Mouse (Mus musculus): Measurements from ENCODE around the gene Col4a4. TPM values are rescaled to one million over a fixed set of nuclear protein-coding genes. Genes with fewer than 3 reads are reported as not detected.

Gene Col4a4
- polyA plus RNA-seq, 1 experiment: 0.08 TPM

- Histone ChIP-seq H3K27me3 (ENCODE audit: control insufficient read depth, insufficient read depth, low read length) (no peaks in the 10 kb centered on the region), H3K27ac (ENCODE audit: insufficient read depth, low read depth, low read length) (no peak overlapping the region), H3K36me3 (ENCODE audit: control insufficient read depth, insufficient read depth, low read length) (no peaks in the 10 kb centered on the region), H3K4me1 (ENCODE audit: control insufficient read depth, insufficient read depth, insufficient read length, low read length) (no peaks in the 10 kb centered on the region), H3K4me3 (ENCODE audit: low read depth, low read length) (no peak overlapping the region)
- TF ChIP-seq CTCF (IDR thresholded peaks at IDR 0.05; ENCODE audit: extremely low read depth, insufficient read length, insufficient replicate concordance, low read depth, low read length) (no peak), POLR2A (IDR thresholded peaks at IDR 0.05; ENCODE audit: low read depth, low read length) (no peak)
- 32% methylated on average over 7 of the region's 7 CpGs for WGBS
Observed at GRCm38 (mm10) chr1:82605856-82606255, 19.2 kb upstream of the Col4a4 start.

- Histone ChIP-seq H3K27me3 (ENCODE audit: control insufficient read depth, insufficient read depth, low read length) (no peaks in the 10 kb centered on the region), H3K27ac (ENCODE audit: insufficient read depth, low read depth, low read length) (no peak overlapping the region), H3K4me1 (ENCODE audit: control insufficient read depth, insufficient read depth, insufficient read length, low read length) (no peaks in the 10 kb centered on the region), H3K36me3 (ENCODE audit: control insufficient read depth, insufficient read depth, low read length) (no peaks in the 10 kb centered on the region), H3K4me3 (ENCODE audit: low read depth, low read length) (no peak overlapping the region)
- WGBS: 76% methylated on average over 7 of the region's 7 CpGs
- no peak for TF ChIP-seq POLR2A (IDR thresholded peaks at IDR 0.05; ENCODE audit: low read depth, low read length)
- TF ChIP-seq CTCF (IDR thresholded peaks at IDR 0.05; ENCODE audit: extremely low read depth, insufficient read length, insufficient replicate concordance, low read depth, low read length): no peak
Observed at GRCm38 (mm10) chr1:82605347-82605746, 18.7 kb upstream of the Col4a4 start.

DNA sequence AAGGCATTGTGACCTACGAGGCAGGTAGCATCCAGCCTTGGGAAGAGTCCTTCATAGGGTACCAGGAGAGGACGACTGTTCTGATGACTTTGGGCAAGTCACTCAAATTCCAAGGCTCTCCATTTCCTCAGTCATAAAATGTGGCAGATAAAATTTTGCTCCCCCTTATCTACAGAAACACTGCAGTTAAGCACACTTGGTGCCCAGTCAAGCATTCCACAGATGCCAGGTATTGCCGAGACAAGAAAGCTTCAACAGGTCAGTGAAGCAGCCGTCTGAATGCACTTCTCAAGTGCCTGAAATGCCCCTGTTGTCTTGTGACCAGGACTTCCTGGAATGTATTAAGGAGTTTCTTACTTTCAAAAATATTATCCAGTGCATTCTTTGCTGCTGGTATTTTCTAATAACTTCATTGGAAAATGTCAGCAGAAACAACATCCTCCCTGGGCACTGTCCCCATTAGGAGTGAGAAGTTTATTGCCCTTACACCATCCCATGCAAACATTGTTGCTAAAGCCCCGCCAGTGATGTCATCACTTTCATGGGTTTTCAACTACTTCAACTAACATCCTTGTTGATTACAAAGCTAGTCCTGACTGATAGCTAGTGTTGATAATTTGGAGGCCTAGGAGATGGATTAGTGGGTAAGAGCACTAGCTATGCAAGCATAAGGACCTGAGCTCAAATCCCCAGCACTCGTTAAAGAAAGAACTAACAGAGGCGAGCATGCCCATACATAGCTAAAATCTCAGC, 16.7 kb upstream of the Col4a4 start:
- Histone ChIP-seq H3K36me3 (ENCODE audit: control insufficient read depth, insufficient read depth, low read length) (no peaks in the 10 kb centered on the region), H3K4me3 (ENCODE audit: low read depth, low read length) (no peak overlapping the region), H3K27ac (ENCODE audit: insufficient read depth, low read depth, low read length) (no peak overlapping the region), H3K4me1 (ENCODE audit: control insufficient read depth, insufficient read depth, insufficient read length, low read length) (no peaks in the 10 kb centered on the region), H3K27me3 (ENCODE audit: control insufficient read depth, insufficient read depth, low read length) (no peaks in the 10 kb centered on the region)
- TF ChIP-seq POLR2A (IDR thresholded peaks at IDR 0.05; ENCODE audit: low read depth, low read length) (no peak), CTCF (IDR thresholded peaks at IDR 0.05; ENCODE audit: extremely low read depth, insufficient read length, insufficient replicate concordance, low read depth, low read length) (no peak)
- 55% methylated on average over 7 of the region's 7 CpGs for WGBS

DNA sequence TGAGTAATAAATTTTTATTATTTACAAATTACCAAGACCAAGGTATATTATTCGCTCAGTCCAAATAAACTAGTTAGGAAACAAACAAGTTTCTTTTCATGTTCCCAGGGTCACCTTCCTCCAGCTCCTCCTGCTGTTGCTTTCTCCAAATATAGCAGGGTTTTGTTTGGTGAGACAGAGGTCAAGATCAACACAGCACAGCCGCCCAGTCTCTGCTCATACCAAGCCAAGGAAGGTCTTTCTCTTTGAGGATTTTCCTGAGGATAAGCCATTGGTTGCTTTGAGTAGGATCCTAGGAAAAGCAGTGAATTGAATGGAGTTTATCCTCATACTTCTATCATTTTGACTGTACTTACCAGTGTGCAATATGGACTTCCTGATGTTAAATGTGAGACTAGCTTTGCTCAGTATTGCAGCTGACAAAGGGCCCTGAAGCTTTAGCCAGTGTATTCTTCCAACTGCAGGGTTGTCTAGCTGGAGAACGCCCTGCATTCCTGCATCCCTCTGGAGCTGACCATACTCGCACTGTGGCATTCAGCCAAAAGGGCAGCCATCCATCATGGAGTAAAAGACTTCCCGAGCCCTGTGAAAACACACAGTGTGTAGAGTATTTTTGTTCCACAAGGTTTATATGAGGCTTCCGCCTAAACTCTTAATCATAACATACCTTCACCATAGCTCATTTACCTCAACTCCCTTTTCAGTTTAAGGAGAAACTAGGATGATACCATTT, 10.4 kb upstream of the Col4a4 start:
- WGBS: 46% methylated on average over 6 of the region's 6 CpGs
- H3K27me3 ChIP-seq (ENCODE audit: control insufficient read depth, insufficient read depth, low read length): no peaks in the 10 kb centered on the region
- TF ChIP-seq POLR2A (IDR thresholded peaks at IDR 0.05; ENCODE audit: low read depth, low read length): no peak
- TF ChIP-seq CTCF (IDR thresholded peaks at IDR 0.05; ENCODE audit: extremely low read depth, insufficient read length, insufficient replicate concordance, low read depth, low read length): no peak
- H3K27ac ChIP-seq (ENCODE audit: insufficient read depth, low read depth, low read length): no peak overlapping the region
- H3K36me3 ChIP-seq (ENCODE audit: control insufficient read depth, insufficient read depth, low read length): no peaks in the 10 kb centered on the region
- no peaks in the 10 kb centered on the region for H3K4me1 ChIP-seq (ENCODE audit: control insufficient read depth, insufficient read depth, insufficient read length, low read length)
- H3K4me3 ChIP-seq (ENCODE audit: low read depth, low read length): no peak overlapping the region

DNA sequence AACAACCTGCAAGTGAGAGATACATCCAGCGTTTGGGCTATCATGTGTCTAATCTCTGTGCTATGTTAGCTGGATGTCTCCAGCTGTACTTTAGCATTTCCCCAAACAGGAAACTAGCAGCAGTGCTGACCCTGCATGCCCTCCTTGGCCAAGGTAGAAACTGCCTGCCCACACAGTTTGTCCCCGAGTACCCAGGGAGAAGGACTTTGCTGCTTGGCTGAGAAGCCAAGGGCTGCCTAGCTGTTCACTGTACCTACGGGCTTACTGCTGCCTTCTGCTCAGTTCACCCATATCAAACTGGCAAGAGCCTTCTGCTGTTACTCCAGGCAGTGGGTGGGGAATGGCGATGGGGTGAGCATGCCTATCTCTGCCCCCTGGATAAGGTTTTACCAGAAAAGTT, 3.6 kb upstream of the Col4a4 start:
- Histone ChIP-seq H3K4me1 (ENCODE audit: control insufficient read depth, insufficient read depth, insufficient read length, low read length) (peaks cover 5% of the 10 kb centered on the region; the same call in 1 of the 2 replicates), H3K27ac (ENCODE audit: insufficient read depth, low read depth, low read length) (no peak overlapping the region), H3K4me3 (ENCODE audit: low read depth, low read length) (no peak overlapping the region), H3K36me3 (ENCODE audit: control insufficient read depth, insufficient read depth, low read length) (no peaks in the 10 kb centered on the region), H3K27me3 (ENCODE audit: control insufficient read depth, insufficient read depth, low read length) (no peaks in the 10 kb centered on the region; the same call in 1 of the 2 replicates)
- TF ChIP-seq CTCF (IDR thresholded peaks at IDR 0.05; ENCODE audit: extremely low read depth, insufficient read length, insufficient replicate concordance, low read depth, low read length) (no peak), POLR2A (IDR thresholded peaks at IDR 0.05; ENCODE audit: low read depth, low read length) (no peak)
- WGBS: 42% methylated on average over 4 of the region's 4 CpGs

DNA sequence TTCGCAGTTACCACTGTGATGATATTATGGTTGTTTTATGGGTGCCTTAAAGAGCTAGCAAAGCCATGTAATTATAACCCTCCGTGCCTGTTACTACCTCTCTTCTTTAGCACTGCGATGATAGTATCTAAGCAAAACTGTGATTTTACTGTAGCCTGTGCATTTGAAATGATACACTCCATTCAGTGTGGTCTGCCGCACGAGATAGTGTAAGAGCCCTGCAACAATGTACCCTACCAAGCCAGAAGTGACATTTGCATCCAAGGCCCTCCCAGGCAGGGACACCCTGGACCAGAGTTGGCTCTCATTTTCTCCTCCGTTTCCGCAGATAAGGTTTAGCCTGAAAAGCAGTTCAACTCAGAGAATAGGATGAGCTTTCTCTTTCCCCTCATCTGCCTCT, 668 bp downstream of the Col4a4 start:
- Histone ChIP-seq H3K36me3 (ENCODE audit: control insufficient read depth, insufficient read depth, low read length) (no peaks in the 10 kb centered on the region), H3K27me3 (ENCODE audit: control insufficient read depth, insufficient read depth, low read length) (no peaks in the 10 kb centered on the region; the same call in 1 of the 2 replicates), H3K4me3 (ENCODE audit: low read depth, low read length) (no peak overlapping the region), H3K27ac (ENCODE audit: insufficient read depth, low read depth, low read length) (no peak overlapping the region), H3K4me1 (ENCODE audit: control insufficient read depth, insufficient read depth, insufficient read length, low read length) (peaks cover 5% of the 10 kb centered on the region; the same call in 1 of the 2 replicates)
- 81% methylated on average over 7 of the region's 7 CpGs for WGBS
- TF ChIP-seq CTCF (IDR thresholded peaks at IDR 0.05; ENCODE audit: extremely low read depth, insufficient read length, insufficient replicate concordance, low read depth, low read length): no peak
- TF ChIP-seq POLR2A (IDR thresholded peaks at IDR 0.05; ENCODE audit: low read depth, low read length): no peak

GRCm38 (mm10) chr1:82578320-82578719, 8.3 kb downstream of the Col4a4 start:
- Histone ChIP-seq H3K27me3 (ENCODE audit: control insufficient read depth, insufficient read depth, low read length) (no peaks in the 10 kb centered on the region), H3K36me3 (ENCODE audit: control insufficient read depth, insufficient read depth, low read length) (no peaks in the 10 kb centered on the region), H3K27ac (ENCODE audit: insufficient read depth, low read depth, low read length) (no peak overlapping the region), H3K4me1 (ENCODE audit: control insufficient read depth, insufficient read depth, insufficient read length, low read length) (no peaks in the 10 kb centered on the region), H3K4me3 (ENCODE audit: low read depth, low read length) (no peak overlapping the region)
- no peak for TF ChIP-seq CTCF (IDR thresholded peaks at IDR 0.05; ENCODE audit: extremely low read depth, insufficient read length, insufficient replicate concordance, low read depth, low read length)
- TF ChIP-seq POLR2A (IDR thresholded peaks at IDR 0.05; ENCODE audit: low read depth, low read length): no peak
- 60% methylated on average over 4 of the region's 4 CpGs for WGBS

Measured in small intestine, adult 2 months (tissue).